Mouse (Mus musculus) layer of hippocampus, postnatal 36 days (tissue): ENCODE data around the gene Wdr81. TPM values are rescaled to one million over a fixed set of nuclear protein-coding genes. Genes with fewer than 3 reads are reported as not detected.
A peak's percentile ranks its signal among the peaks of the same experiment; 100 is the strongest.
"Not testable (repeated sequence)": the region's sequence is repeated elsewhere in the genome, so short reads cannot be mapped to it uniquely, and the experiment has no call there.

ENCODE experiments used
- DNase-seq, 2 experiments: peaks; one replicate each; pipeline ENCODE4 v3.0.0; 2022
- total RNA-seq, 2 experiments: library from RNA; stranded (reverse); gene quantifications; 2 replicates each; pipeline ENCODE4 v1.2.3; 2021

Wdr81 gene
- total RNA-seq, 2 experiments from 2014 or later: 20.6 to 22.6 TPM

GRCm38 (mm10) chr11:75460844-75461742 is 6.6 kb upstream of the Wdr81 start, which contains the start of gene Tlcd2:
Tlcd2 (plus strand) TSS chr11:75461715.
- peak; percentile 99 to 100 for DNase-seq

GRCm38 (mm10) chr11:75460103-75460843 is 5.8 kb upstream of the Wdr81 start:
- DNase-seq: peak; percentile 81 to 85

- no peak for DNase-seq
Observed at GRCm38 (mm10) chr11:75459751-75460102, 5.2 kb upstream of the Wdr81 start.

DNA sequence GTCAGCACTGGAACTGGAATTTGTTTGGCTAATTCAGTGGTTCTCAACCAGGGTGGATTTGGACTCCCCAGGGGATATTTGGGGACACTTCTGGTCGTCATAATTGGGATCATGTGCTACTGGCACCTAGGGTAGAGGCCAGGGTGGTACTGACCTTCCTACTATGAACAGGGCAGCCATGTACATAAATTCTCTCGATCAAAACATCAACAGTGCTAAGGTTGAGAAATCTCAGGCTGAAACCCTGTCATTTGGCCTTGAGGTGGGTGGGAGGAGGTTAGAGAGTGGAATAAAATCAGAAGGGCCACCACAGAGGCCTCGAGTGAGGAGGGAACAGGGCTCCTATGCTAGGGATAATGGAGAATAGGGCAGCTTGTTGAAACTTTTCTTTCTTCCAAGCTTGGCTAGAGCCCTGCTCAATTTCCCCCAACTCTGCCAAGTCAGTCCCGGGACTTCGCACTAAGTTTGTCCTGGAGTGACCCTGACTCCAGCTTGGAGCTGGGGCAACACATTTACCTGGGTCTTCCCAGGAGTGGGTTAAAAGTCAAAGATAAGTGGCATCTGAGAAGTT is 4.7 kb upstream of the Wdr81 start:
- DNase-seq: no peak

GRCm38 (mm10) chr11:75458628-75459041 is 4.1 kb upstream of the Wdr81 start:
- no peak for DNase-seq

DNA sequence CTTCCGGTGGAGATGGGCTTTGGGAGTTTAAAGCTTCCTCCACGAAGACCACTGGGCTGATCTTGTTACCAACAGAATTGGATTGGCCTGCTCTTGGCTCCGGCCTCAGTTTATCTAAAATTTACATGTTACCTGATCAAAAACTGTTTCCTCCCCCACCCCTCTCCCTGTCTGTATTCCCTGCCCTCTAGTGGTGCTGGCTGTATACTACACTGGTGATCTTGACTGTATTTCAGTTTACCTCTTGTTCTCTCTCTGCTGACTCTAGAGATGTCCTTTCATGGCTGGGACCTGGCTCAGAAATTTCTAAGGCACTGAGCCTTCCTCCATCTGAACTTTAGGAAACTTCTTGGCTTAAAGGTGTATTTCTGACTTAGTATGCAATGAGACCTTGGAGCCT is 3.7 kb upstream of the Wdr81 start:
- DNase-seq: no peak

DNA sequence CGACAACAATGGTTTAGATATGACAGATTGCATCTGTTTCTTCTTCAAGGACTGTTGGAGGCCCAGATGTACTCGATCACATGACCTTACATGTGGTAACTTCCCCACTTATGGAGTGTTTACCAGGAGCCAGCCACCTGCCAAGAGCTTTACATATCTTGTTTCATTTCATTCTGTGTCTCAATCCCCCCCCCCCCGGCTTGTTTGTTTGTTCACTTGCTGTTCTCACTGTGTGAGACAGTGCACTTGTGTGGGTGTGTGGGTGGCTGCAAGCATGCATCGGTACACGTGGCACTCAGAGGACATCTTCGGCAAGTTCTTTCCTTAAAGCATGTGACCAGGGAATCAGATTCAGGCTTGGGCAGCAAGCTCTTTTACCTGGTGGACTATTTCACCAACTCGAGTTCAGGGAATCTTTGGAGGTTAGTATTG is 1.9 kb upstream of the Wdr81 start:
- DNase-seq: no peak

DNA sequence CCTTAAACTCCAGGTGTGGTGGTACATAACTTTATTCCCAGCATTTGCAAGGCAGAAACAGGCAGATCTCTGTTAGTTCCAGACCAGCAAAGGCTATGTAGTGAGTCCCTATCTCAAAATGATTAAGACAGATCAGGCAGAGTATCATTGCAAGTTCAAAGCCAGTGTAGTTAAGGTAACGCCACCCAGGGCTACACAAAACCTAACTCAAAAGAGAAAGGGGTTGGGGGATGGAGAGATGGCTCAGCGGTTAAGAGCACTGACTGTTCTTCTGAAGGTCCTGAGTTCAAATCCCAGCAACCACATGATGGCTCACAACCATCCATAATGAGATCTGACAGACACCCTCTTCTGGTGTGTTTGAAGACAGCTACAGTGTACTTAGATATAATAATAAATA is 1.5 kb upstream of the Wdr81 start:
- not testable (repeated sequence) for DNase-seq

DNA sequence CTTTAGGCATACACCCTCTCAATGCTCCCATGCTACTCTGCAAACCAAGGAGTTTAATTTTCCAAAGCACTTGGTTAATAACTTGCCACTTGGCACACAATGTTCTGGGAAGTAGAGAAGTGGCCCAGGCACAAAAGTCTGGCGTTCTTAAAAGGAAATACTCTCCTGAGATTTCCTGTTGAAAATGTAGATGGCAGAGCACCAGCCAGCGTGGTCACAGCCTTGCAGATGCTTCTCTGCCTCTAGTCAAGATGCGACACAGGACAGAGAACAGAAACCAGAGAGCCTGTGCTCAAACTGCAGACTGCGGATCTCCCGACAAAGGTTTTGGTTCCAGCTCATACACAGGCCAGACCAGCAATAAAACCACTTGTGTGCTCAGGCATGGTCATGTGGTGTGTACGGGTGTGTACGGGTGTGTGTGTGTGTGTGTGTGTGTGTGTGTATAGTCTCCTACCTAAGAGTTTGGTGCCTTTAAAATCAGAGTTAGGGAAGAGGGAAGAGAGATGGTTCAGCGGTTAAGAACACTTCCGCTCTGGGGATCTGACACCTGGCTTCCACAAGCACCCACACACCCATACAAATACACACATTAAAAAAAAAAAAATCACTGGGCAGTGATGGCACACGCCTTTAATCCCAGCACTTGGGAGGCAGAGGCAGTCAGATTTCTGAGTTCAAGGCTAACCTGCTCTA is 672 bp upstream of the Wdr81 start:
- no peak for DNase-seq

DNA sequence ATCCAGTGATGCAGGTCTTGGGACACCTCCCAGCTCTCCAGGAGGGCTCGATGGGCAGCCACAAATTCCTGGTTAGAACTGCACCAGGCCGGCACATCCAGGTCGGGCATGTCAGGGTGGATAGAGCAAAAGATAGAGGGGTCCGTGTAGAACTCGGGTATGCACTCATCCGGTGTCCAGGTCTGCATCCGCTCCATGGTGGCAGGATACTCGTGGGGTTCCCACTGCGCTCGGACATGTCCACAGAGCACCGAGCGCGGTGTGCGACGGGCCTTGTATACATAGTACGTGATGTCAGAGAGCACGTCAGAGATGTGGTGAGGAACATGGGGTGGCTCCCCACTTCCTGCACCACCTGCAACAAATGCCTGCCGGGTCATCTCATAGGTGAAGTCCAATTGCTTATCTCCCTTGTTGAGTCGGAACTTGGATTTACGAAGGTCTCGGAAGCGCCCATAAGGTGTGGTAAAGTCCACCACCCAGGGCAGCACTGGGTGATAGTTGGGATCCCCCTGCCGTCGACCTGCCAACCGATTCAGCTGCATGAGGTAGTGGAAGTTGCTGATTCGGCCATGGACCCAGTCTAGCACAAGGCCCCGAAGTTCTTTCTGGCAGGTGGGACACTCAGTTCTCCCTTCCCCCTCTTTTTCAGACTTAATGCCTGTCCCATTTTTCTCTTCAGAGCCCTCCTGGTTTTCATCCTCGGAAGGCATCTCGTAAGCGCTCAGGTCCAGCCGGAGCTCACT is 1.5 kb downstream of the Wdr81 start:
- no peak for DNase-seq

DNA sequence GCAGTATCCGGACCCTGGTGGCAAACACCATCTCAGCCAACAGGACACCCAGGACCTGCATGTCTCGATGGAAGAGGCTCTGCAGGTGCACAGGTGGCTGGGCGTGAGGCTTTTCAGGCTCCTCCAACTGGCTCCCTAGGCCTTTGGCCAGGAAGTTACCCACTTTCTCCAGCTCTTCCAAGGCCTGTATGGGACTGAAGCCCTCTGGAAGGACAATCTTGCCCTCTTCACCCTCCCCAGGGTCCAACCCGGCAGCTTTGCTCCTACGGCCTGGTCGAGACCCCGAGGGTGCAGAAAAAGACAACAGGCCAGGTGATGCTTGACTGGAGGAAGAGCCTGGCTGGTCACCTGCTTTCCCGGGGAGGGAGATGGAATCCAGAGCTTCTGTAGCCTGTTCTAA is 2.4 kb downstream of the Wdr81 start:
- no peak for DNase-seq

- DNase-seq: no peak
Observed at GRCm38 (mm10) chr11:75450936-75451335, 3.6 kb downstream of the Wdr81 start.

GRCm38 (mm10) chr11:75450304-75450908 is 4.1 kb downstream of the Wdr81 start:
- no peak for DNase-seq

GRCm38 (mm10) chr11:75449695-75450094 is 4.8 kb downstream of the Wdr81 start:
- no peak for DNase-seq

DNA sequence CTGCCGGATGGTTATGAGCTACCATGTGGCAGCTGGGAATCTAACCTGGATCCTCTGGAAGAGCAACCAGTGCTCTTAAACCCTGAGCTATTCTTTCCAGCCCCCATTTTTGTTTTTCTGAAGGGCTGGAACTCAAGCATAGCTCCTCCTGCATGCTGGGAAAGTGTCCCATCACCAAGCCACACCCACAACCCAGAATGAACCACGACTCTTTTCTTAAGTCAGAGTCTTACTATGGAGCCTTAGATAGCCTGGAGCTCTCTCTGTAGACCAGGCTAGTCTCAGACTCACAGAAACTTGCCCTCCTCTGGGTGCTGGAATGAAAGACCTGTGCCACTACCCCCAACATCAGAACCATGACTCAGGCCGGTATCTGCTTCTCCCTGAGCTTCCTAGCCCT is 5.9 kb downstream of the Wdr81 start:
- no peak for DNase-seq

DNA sequence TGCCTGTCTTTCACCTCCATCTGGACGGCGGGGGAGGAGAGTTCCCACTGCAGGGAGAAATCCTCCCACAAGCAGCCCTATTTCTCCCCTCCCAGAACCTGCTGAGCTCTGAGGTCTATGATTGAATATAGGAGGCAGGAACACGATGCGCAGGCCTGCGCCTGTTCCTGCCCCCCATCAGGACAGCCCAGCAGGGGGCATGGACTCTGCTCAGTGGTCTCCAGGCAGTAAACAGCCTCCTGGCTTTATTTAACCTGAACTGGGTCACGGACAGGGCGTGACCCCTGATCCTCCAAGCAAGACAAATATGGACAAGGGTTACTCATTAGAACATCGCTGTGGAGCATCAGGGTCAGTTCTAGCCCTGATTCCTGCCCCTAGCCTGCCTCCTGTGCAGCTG is 10.8 kb downstream of the Wdr81 start:
- DNase-seq: no peak

DNA sequence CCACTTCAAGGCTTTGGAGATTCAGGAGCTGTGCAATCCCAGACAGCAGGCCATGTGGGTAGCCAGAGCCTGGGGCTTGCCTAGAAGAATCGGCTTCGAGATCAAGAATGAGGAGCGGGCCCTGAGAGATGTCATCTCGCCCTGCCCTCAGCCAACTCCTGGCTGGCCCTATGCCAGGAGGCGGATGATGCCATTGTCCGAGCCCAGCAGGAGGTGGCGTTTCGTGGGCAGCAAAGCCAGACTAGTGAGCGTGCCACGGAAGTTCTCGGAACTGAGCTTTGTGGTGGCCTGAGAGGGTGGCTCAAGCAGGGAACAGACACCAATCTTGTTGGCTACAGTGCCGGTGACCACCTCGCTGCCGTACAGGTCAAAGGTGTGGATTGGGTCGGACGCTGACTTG is 12.9 kb downstream of the Wdr81 start:
- no peak for DNase-seq

DNA sequence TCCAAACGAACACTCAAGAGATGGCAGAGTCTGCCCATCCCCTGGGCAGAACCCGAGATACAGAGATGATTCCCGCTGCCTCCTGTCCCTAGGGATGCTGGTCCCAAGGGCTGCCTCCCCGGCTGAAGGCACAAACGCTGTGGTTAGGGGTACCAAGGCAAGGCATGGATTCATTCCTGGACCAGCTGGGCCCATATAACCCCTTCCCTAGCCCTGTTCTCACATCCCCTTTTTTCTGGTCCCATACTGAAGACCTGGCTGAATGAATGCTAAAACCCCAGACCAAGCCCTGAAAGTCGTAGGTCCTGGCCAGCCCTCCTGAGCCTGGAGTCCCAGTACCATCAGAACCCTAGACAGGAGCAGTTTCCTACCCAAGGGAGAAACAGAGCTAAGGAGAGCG is 13.5 kb downstream of the Wdr81 start:
- no peak for DNase-seq

DNA sequence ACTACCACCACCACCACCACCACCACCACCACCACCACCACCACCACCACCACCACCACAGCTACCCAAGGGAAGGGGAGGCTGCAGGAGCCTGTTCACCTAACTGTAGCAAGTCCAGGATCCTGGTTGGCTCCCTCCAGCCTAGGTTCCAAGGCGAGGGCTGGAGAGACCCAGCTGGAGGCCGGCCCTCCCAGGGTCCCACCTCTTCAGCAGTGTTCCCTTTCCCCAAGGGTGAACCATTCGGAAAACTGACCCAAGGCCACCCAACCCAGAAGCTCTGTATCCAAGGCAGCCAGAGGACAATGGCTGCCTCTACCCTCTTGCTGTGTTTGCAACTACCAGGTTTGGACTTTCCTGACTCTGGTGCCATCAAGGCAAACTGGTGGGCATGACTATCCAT is 14.6 kb downstream of the Wdr81 start:
- no peak for DNase-seq

GRCm38 (mm10) chr11:75439363-75439762 is 15.2 kb downstream of the Wdr81 start, which contains the start of gene Serpinf2:
Serpinf2 (minus strand) TSS chr11:75439591.
- no peak for DNase-seq

GRCm38 (mm10) chr11:75438804-75439203 is 15.7 kb downstream of the Wdr81 start:
- DNase-seq: no peak
